Mouse (Mus musculus) thymus, adult 2 months (tissue): ENCODE data around the gene Slc24a4.

Experiments used
- CTCF ChIP-seq: fragments of 200-500 bp; IDR thresholded peaks from 2 replicates; pipeline ENCODE4 v1.5.1; 2012; ENCODE audit warnings: mild to moderate bottlenecking, control low read depth, low read length, moderate library complexity, borderline replicate concordance; ENCODE audit not compliant: control insufficient read depth, poor library complexity, insufficient read depth; ENCODE audit errors: extremely low read depth
- POLR2A ChIP-seq: fragments of 200-500 bp; IDR thresholded peaks from 2 replicates; pipeline ENCODE4 v1.6.1; 2012; ENCODE audit warnings: mild to moderate bottlenecking, low read length, control low read depth, moderate library complexity; ENCODE audit not compliant: control insufficient read depth, poor library complexity, insufficient read depth; ENCODE audit errors: extremely low read depth

DNA sequence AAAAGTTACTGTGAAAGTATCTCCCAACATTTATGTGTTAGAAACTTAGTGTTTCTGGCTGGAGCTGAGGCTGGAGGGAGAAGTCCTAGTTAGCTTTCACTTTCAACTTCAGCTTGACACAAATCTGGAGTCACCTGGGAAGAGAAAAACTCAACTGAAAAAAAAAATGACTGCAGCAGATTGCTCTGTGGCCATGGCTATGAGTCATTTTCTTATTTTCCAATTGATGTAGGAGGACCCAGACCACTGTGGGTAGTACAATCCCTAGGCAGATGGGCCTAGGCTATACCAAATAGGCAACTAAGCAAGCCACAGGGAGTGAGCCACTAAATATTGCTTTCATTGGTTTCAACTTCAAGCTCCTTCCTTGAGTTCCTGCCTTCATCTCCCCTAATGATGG is 19.7 kb upstream of the Slc24a4 start:
- TF ChIP-seq POLR2A (no peak), CTCF (no peak)
